Mouse (Mus musculus) embryonic facial prominence, embryonic 14.5 days (tissue): ENCODE measurements around the gene Tshz2. TPM values are rescaled to one million over a fixed set of nuclear protein-coding genes. Genes with fewer than 3 reads are reported as not detected.

Experiments used
- ATAC-seq: fragments of 200-750 bp; cut with Nextera tagmentation; 2 replicates; pipeline ENCODE4 v1.8.0; 2017; ENCODE audit warnings: low read depth, moderate number of reproducible peaks, moderate TSS enrichment
- DNase-seq: peaks from one replicate; pipeline ENCODE4 v3.0.0-alpha.2; 2015; ENCODE audit warnings: low spot score
- H3K27ac ChIP-seq: fragments of 300-500 bp; sonication (generic); replicated peaks from 2 replicates; pipeline ENCODE4 v1.5.1; 2014; ENCODE audit warnings: low read depth, mild to moderate bottlenecking, low read length, moderate library complexity
- H3K27me3 ChIP-seq: fragments of 300-500 bp; sonication (generic); replicated peaks from 2 replicates; pipeline ENCODE4 v1.6.1; 2014; ENCODE audit warnings: low read length; ENCODE audit not compliant: control insufficient read depth, insufficient read depth
- H3K36me3 ChIP-seq: fragments of 300-500 bp; sonication (generic); 2 replicates; pipeline ENCODE4 v1.6.1; 2014; ENCODE audit warnings: low read length, mixed read lengths; ENCODE audit not compliant: control insufficient read depth, insufficient read depth
- H3K4me1 ChIP-seq: fragments of 300-500 bp; sonication (generic); 2 replicates; pipeline ENCODE4 v1.6.1; 2014; ENCODE audit warnings: antibody characterized with exemption, low read length; ENCODE audit not compliant: control insufficient read depth, insufficient read depth
- H3K4me2 ChIP-seq: fragments of 300-500 bp; sonication (generic); 2 replicates; pipeline ENCODE4 v1.6.1; 2014; ENCODE audit warnings: low read depth, mild to moderate bottlenecking, low read length, moderate library complexity, mixed read lengths
- H3K4me3 ChIP-seq: fragments of 300-500 bp; sonication (generic); 2 replicates; pipeline ENCODE4 v1.5.1; 2014; ENCODE audit warnings: low read depth, mild to moderate bottlenecking, low read length
- H3K9ac ChIP-seq: fragments of 300-500 bp; sonication (generic); 2 replicates; pipeline ENCODE4 v1.6.1; 2014; ENCODE audit warnings: low read depth, mild to moderate bottlenecking, low read length, moderate library complexity, mixed read lengths
- H3K9me3 ChIP-seq: fragments of 300-500 bp; sonication (generic); 2 replicates; pipeline ENCODE4 v1.6.1; 2016; ENCODE audit warnings: low read length; ENCODE audit not compliant: control insufficient read depth
- WGBS: fragments of 180-500 bp; shearing (Covaris S2); extraction: QIAGEN DNeasy Blood & Tissue Kit; methylation state at CpG from one replicate; pipeline ENCODE4 v1.1.7; 2014; 5-methylcytosine and 5-hydroxymethylcytosine counted together
- polyA plus RNA-seq: library from polyadenylated mRNA; unstranded; fragments of >200 nt; fragmentation: Nextera tagmentation; extraction: Ambion mirVana; gene quantifications from 2 replicates; pipeline ENCODE4 v1.2.1, GENCODE M21; 2014

The Tshz2 gene
- polyA plus RNA-seq, 1 experiment from 2014 or later = 8.5 TPM

DNA sequence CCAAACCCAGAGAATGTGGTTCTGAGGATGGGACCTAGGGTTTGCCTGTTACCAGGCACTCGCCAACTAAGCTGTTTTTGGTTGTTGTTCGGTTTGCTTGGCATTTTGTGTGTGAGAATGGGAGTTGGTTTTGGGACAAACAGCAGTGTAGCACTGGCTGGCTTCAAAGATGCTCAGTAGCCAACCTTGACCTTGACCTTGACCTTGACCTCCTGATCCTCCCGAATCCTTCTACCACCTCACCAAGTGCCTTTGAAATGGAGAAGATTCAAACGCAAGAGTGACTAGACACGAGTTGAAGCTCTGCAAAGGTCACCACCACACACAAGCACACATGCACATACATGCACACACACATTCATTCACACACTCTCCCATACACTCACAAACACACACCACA lies 470.5 kb downstream of the Tshz2 start:
- Histone ChIP-seq H3K4me2 (no peak overlapping the region), H3K4me3 (no peak overlapping the region), H3K36me3 (peaks cover 11% of the 10 kb centered on the region; the same call in 1 of the 2 replicates), H3K9me3 (no peaks in the 10 kb centered on the region), H3K9ac (no peak overlapping the region), H3K27me3 (no peaks in the 10 kb centered on the region), H3K4me1 (no peaks in the 10 kb centered on the region), H3K27ac (no peak overlapping the region)
- ATAC-seq (no peak), DNase-seq (no peak)
- WGBS = 88% methylated on average over 5 of the region's 5 CpGs

DNA sequence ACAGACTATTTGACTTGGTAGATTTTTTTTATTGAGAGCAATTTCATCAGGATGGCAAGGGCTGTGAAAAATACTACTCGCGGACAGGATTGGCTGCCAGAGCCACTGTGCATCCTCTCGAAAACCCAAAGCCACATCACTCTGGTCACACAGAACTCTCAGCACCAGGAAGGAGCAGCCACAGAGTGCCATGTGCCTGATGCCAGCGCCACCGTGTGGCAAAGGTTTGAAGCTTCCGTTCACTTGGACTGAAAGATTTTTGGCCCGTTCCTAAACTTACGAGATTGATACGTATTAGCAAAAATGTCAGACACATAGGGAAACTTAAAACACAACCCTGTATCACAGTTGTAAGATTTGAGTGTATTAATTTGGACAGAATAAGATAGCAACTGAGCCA lies 471.0 kb downstream of the Tshz2 start:
- WGBS = 49% methylated on average over 9 of the region's 9 CpGs

DNA sequence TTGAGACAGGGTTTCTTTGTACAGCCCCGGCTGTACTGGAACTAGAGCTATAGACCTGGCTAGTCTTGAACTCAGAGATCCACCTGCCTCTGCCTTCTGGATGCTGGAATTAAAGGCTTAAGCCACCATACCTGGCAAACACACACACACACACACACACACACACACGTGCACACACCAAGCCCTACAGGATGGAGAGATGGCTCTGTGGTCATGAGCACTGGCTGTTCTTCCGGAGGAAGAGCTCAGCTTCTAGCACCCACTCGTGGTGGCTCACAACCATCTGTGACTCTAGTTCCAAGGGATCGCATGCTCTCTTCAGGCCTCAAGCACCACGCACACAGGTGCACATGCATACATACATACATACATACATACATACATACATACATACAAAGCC lies 471.6 kb downstream of the Tshz2 start:
- Histone ChIP-seq H3K4me1 (no peaks in the 10 kb centered on the region), H3K36me3 (peaks cover 20% of the 10 kb centered on the region), H3K27me3 (no peaks in the 10 kb centered on the region), H3K9me3 (no peaks in the 10 kb centered on the region), H3K4me2 (no peak overlapping the region), H3K9ac (no peak overlapping the region), H3K4me3 (no peak overlapping the region), H3K27ac (no peak overlapping the region)
- 88% methylated on average over 6 of the region's 6 CpGs for WGBS
- ATAC-seq = no peak
- no peak for DNase-seq

More for the DNA sequence above, 471.0 kb downstream of the Tshz2 start:
- no peak overlapping the region for H3K4me2 ChIP-seq
- H3K36me3 ChIP-seq = peaks cover 14% of the 10 kb centered on the region; the same call in 1 of the 2 replicates
- peak; percentile 63 for DNase-seq
- no peak overlapping the region for H3K4me3 ChIP-seq
- no peaks in the 10 kb centered on the region for H3K4me1 ChIP-seq
- no peak for ATAC-seq
- no peak overlapping the region for H3K9ac ChIP-seq
- H3K27me3 ChIP-seq = no peaks in the 10 kb centered on the region
- H3K9me3 ChIP-seq = no peaks in the 10 kb centered on the region
- H3K27ac ChIP-seq = no peak overlapping the region

DNA sequence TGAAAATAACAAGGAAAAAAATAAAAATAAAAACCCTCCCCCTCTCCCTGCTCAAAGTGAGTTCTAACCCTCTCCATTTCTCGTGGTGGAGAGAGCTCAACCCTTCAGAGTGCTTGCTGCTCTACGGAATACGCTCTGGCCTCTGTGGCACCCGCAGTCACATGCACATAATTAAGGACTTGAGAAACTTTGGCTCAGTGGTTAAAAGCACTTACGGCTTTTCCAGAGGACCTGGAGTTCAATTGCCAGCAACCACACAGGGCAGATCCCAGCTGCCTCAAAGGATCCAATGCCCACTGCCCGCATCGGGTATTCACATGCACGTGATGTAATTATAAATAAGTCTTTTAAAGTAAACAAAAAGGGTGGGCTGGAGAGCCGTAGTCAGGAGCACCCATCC lies 473.2 kb downstream of the Tshz2 start:
- H3K4me2 ChIP-seq = no peak overlapping the region
- H3K27me3 ChIP-seq = no peaks in the 10 kb centered on the region
- no peak overlapping the region for H3K27ac ChIP-seq
- WGBS = 52% methylated on average over 9 of the region's 9 CpGs
- ATAC-seq = peak; percentile 33; the same call in 1 of the 2 replicates
- peaks cover 35% of the 10 kb centered on the region for H3K36me3 ChIP-seq
- peak; percentile 63 for DNase-seq
- no peaks in the 10 kb centered on the region for H3K4me1 ChIP-seq
- H3K9ac ChIP-seq = no peak overlapping the region
- no peaks in the 10 kb centered on the region for H3K9me3 ChIP-seq
- no peak overlapping the region for H3K4me3 ChIP-seq

DNA sequence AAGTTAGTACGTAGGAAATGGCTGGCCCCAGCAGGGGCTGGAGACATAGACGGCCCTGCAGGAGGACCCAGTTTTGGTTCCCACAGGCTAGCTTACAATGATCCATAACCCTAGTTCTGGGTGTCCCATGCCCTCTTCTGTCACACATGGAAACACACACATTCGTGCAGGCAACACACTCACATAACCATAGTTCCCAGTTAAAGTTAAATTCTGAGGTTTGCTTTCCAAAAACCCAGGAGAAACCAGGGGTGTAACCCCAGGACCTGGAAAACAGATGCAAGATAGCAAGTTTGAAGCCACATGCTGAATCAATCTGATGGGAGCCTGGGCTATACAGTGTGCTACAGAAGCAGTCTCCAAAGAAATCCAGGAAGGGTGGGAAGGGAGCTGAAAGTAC lies 475.0 kb downstream of the Tshz2 start:
- H3K4me3 ChIP-seq = no peak overlapping the region
- H3K9me3 ChIP-seq = no peaks in the 10 kb centered on the region
- DNase-seq = no peak
- H3K36me3 ChIP-seq = peaks cover 52% of the 10 kb centered on the region
- H3K4me1 ChIP-seq = no peaks in the 10 kb centered on the region
- no peaks in the 10 kb centered on the region for H3K27me3 ChIP-seq
- 0 out of 2 replicates have a peak overlapping the region, but pooled peaks have one; percentile 28 for H3K27ac ChIP-seq
- no peak for ATAC-seq
- WGBS = 66% methylated on average over 3 of the region's 3 CpGs
- H3K9ac ChIP-seq = no peak overlapping the region
- H3K4me2 ChIP-seq = no peak overlapping the region

DNA sequence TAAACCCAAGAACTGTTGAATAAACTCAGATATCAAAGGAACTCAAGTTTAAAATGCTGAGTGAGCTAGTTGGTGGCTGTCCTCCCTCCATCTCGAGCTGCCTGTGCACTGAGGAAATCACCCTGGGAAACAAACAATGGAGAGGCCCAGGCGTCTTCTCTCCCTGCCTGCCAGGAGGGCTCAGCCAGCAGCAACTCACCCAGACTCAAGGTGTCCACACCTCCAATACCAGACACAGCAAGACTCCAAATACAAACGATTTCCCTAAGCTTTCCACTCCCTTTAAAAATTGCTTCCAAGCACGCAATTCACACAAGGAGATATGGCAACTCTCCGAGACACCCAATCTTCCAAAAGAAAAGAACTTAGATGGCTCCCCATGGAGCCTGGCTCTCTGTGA lies 476.7 kb downstream of the Tshz2 start:
- H3K9ac ChIP-seq = no peak overlapping the region
- H3K27ac ChIP-seq = no peak overlapping the region
- no peaks in the 10 kb centered on the region for H3K4me1 ChIP-seq
- no peak for ATAC-seq
- DNase-seq = no peak
- H3K36me3 ChIP-seq = peaks cover 69% of the 10 kb centered on the region
- 66% methylated on average over 5 of the region's 5 CpGs for WGBS
- no peaks in the 10 kb centered on the region for H3K9me3 ChIP-seq
- no peak overlapping the region for H3K4me2 ChIP-seq
- H3K27me3 ChIP-seq = no peaks in the 10 kb centered on the region
- no peak overlapping the region for H3K4me3 ChIP-seq

DNA sequence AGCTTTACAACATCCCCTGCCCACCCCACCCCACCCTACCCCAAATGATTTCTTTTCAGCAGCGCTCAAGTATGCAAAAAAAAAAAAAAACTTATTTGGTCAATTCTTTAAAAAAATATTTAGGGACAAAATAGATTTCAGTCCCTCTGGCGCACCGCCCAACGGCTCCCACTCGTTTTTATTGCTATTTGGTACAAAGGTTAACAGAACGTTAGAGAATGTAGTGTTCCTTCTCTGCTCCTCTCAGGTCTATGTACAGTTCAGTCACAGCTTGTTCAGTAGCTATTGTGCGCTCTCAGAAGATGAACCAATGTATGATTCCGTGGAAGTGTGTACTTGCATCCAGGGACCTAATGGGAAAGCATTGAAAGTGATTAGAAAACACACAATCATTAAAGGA lies 477.5 kb downstream of the Tshz2 start:
- Histone ChIP-seq H3K27me3 (no peaks in the 10 kb centered on the region), H3K4me3 (no peak overlapping the region), H3K9ac (no peak overlapping the region), H3K27ac (no peak overlapping the region), H3K9me3 (no peaks in the 10 kb centered on the region), H3K36me3 (peaks cover 77% of the 10 kb centered on the region), H3K4me2 (no peak overlapping the region), H3K4me1 (no peaks in the 10 kb centered on the region)
- ATAC-seq = no peak
- WGBS = 86% methylated on average over 8 of the region's 8 CpGs
- DNase-seq = no peak

DNA sequence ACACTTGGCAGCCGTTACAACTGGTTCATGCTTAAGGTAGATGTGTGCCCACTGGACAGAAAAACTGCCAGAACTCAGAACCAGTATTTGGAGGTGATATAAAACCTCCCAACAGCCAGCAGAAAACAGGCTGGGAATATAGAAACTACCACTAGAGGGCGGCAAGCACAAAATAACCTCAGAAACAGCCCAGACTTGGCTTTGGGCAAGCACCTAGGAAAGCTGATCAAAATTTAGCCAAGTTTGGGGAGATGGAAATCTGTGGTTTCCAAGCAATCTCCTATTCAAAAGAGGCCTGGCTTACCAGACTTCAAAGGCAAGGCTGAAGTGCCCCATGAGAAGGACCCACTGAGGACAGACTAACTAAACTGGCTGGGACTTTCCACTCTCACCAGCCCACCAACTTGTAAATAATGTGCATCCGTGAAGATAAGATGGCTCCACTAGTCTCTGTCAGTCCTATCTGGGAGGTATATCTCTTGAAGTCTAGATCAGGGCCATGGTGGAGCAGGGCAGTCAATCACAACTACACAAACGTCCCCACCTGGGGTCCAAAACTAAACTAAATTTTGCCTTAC lies 484.0 kb downstream of the Tshz2 start:
- 41% methylated on average over 4 of the region's 4 CpGs for WGBS
- no peak overlapping the region for H3K4me2 ChIP-seq
- peaks cover 89% of the 10 kb centered on the region for H3K36me3 ChIP-seq
- H3K4me3 ChIP-seq = no peak overlapping the region
- ATAC-seq = peak; percentile 22; the same call in 1 of the 2 replicates
- peak; percentile 85 for DNase-seq
- no peaks in the 10 kb centered on the region for H3K27me3 ChIP-seq
- no peaks in the 10 kb centered on the region for H3K4me1 ChIP-seq
- no peak overlapping the region for H3K9ac ChIP-seq
- peak overlapping the region; percentile 44; the same call in 1 of the 2 replicates for H3K27ac ChIP-seq
- no peaks in the 10 kb centered on the region for H3K9me3 ChIP-seq
